Comparison of ENCODE assay signal across 9 mouse cellular contexts in the genomic region with DNA sequence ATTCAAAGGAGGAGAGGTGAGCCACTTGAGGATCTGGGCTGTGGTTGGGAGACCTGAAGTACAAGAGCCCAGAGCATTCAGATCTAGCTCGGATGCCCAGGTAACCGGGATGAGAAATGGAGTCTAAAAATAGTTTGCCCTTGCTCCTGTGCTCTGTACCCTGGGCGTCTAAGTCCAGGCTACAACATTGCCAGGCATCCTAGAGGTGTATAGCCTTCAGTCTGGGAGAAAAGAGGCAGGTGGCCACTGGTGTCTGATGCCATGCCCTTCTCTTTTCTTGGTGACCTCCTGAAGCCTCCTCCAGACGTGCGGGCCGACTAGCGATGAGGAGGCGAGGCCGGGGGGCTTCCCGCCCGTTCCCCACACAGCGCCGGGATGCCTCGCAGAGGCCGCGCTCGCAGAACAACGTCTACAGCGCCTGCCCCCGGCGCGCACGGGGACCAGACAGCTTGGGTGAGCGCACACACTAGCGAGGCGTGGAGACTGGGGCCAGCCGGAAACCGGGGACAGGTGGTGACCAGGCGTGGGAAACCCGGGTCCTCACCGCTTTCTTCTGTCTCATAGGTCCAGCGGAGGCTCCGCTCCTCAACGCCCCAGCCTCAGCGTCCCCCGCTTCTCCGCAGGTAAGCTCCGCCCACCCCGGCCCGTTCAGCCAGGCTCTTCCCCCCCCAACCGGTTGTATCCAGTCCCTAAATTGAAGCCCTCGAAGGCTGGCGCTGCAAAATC. TPM values are rescaled to one million over a fixed set of nuclear protein-coding genes. Genes with fewer than 3 reads are reported as not detected.
DNase-seq lines count a peak whose midpoint lies in the region; ATAC-seq and TF ChIP-seq lines count a peak whose summit lies in the region.
"Had no signal": no experiment of that assay in that cellular context is flagged by ENCODE, and none has a peak within 500 bp of the region (broad histone marks: within the 10 kb centered on the region; RNA-seq: fewer than 3 reads in every experiment).

No protein-coding gene starts in this region.

- no peak for DNase-seq in heart, postnatal 10 days
- DNase-seq in Muller cell, postnatal 12 days (ENCODE audit: inconsistent ontology term) = peak; percentile 46
- peak; percentile 42 for DNase-seq in forebrain, embryonic 10.5 days (ENCODE audit: extremely low spot score, low spot score)
- peak; percentile 29 for DNase-seq in lung, embryonic 14.5 days
- peak; percentile 54 for DNase-seq in retina, embryonic 14.5 days (ENCODE audit: low spot score)
- DNase-seq in layer of hippocampus, adult 9-10 months (ENCODE audit: low spot score) = no peak

- TF ChIP-seq CTCF in lung, embryonic 14.5 days (IDR thresholded peaks at IDR 0.05; ENCODE audit: low read depth) = no peak

- intact Hi-C loops in heart, postnatal 10 days (cut with DNase I) = loop anchor here (2.0 to 10.0 kb wide), 4 partner anchors 175 to 384 kb away; a partner anchor contains a TSS

- no peaks in the 10 kb centered on the region for H3K36me3 ChIP-seq in heart, embryonic 11.5 days (ENCODE audit: control insufficient read depth, insufficient read depth, low read length)
- no peaks in the 10 kb centered on the region for H3K36me3 ChIP-seq in forebrain, embryonic 10.5 days (replicated peaks)
- H3K36me3 ChIP-seq in intestine, embryonic 16.5 days (ENCODE audit: control insufficient read depth, insufficient read depth, low read length) = no peaks in the 10 kb centered on the region
- no peaks in the 10 kb centered on the region for H3K36me3 ChIP-seq in lung, embryonic 14.5 days (ENCODE audit: insufficient read depth)

- peak overlapping the region; percentile 59 for H3K9ac ChIP-seq in heart, embryonic 11.5 days (ENCODE audit: low read depth, low read length)
- peak overlapping the region; percentile 60 for H3K9ac ChIP-seq in intestine, embryonic 16.5 days (ENCODE audit: low read depth, low read length)
- 0 out of 2 replicates have a peak overlapping the region, but pooled peaks have one; percentile 13 for H3K9ac ChIP-seq in lung, embryonic 14.5 days

- no peaks in the 10 kb centered on the region for H3K9me3 ChIP-seq in heart, embryonic 11.5 days (replicated peaks; ENCODE audit: control insufficient read depth, low read length)
- no peaks in the 10 kb centered on the region for H3K9me3 ChIP-seq in forebrain, embryonic 10.5 days
- no peaks in the 10 kb centered on the region for H3K9me3 ChIP-seq in intestine, embryonic 16.5 days (ENCODE audit: control insufficient read depth, low read length)
- H3K9me3 ChIP-seq in lung, embryonic 14.5 days (ENCODE audit: low read depth, low read length) = no peaks in the 10 kb centered on the region

- 0 out of 2 replicates have a peak, but pooled peaks have one; percentile 50 for ATAC-seq in heart, embryonic 11.5 days (replicated peaks; ENCODE audit: insufficient number of reproducible peaks, low FRiP score, low TSS enrichment)
- peak; percentile 72 for ATAC-seq in intestine, embryonic 16.5 days
- peak; percentile 69; the same call in 1 of the 2 replicates for ATAC-seq in lung, embryonic 14.5 days (ENCODE audit: insufficient read depth)

- WGBS in heart, embryonic 11.5 days (ENCODE audit: insufficient replicate concordance) = under 1% methylated on average over 43 of the region's 43 CpGs
- WGBS in forebrain, embryonic 10.5 days = 3% methylated on average over 43 of the region's 43 CpGs
- 3% methylated on average over 43 of the region's 43 CpGs for WGBS in intestine, embryonic 16.5 days
- 3% methylated on average over 43 of the region's 43 CpGs for WGBS in lung, embryonic 14.5 days

- H3K4me3 ChIP-seq in heart, embryonic 11.5 days (ENCODE audit: low read depth, low read length) = peak overlapping the region; percentile 47
- H3K4me3 ChIP-seq in forebrain, embryonic 10.5 days = peak overlapping the region; percentile 60
- H3K4me3 ChIP-seq in intestine, embryonic 16.5 days (ENCODE audit: low read length) = peak overlapping the region; percentile 49
- H3K4me3 ChIP-seq in lung, embryonic 14.5 days (ENCODE audit: low read depth, low read length) = peak overlapping the region; percentile 28

- H3K4me1 ChIP-seq in heart, embryonic 11.5 days (ENCODE audit: control insufficient read depth, insufficient read depth, low read length) = 0 out of 2 replicates have a peak, but pooled peaks cover 2% of the 10 kb centered on the region
- peaks cover 10% of the 10 kb centered on the region for H3K4me1 ChIP-seq in forebrain, embryonic 10.5 days
- H3K4me1 ChIP-seq in intestine, embryonic 16.5 days (ENCODE audit: control insufficient read depth, insufficient read depth, low read length) = 0 out of 2 replicates have a peak, but pooled peaks cover 3% of the 10 kb centered on the region
- H3K4me1 ChIP-seq in lung, embryonic 14.5 days (ENCODE audit: insufficient read depth) = no peaks in the 10 kb centered on the region

- H3K27ac ChIP-seq in heart, embryonic 11.5 days (ENCODE audit: low read depth, low read length) = no peak overlapping the region
- peak overlapping the region; percentile 66 for H3K27ac ChIP-seq in forebrain, embryonic 10.5 days
- H3K27ac ChIP-seq in intestine, embryonic 16.5 days (ENCODE audit: low read length) = no peak overlapping the region
- no peak overlapping the region for H3K27ac ChIP-seq in lung, embryonic 14.5 days (ENCODE audit: low read depth)

- peaks cover 24% of the 10 kb centered on the region for H3K27me3 ChIP-seq in heart, embryonic 11.5 days (ENCODE audit: control insufficient read depth, insufficient read depth, low read length)
- H3K27me3 ChIP-seq in forebrain, embryonic 10.5 days (ENCODE audit: poor library complexity, severe bottlenecking) = peaks cover 38% of the 10 kb centered on the region
- peaks cover 9% of the 10 kb centered on the region; the same call in 1 of the 2 replicates for H3K27me3 ChIP-seq in intestine, embryonic 16.5 days (replicated peaks; ENCODE audit: control insufficient read depth, insufficient read depth, low read length)
- peaks cover 11% of the 10 kb centered on the region; the same call in 1 of the 2 replicates for H3K27me3 ChIP-seq in lung, embryonic 14.5 days (ENCODE audit: insufficient read depth, low read length)

- H3K4me2 ChIP-seq in heart, embryonic 11.5 days = peak overlapping the region; percentile 87
- H3K4me2 ChIP-seq in intestine, embryonic 16.5 days (ENCODE audit: low read depth, low read length) = peak overlapping the region; percentile 83
- peak overlapping the region; percentile 62 for H3K4me2 ChIP-seq in lung, embryonic 14.5 days

RNA-seq across cellular contexts. Expression of a gene that starts 9.2 kb away (rescaled TPM):
- polyA plus RNA-seq in heart, embryonic 11.5 days (2014; fragmentation: Nextera tagmentation; extraction: Ambion mirVana) = not detected in 2 replicates
- total RNA-seq in heart, postnatal 10 days (2021) = not detected
- not detected in 2 replicates for polyA plus RNA-seq in forebrain, embryonic 10.5 days (2016; fragmentation: Nextera tagmentation; extraction: Ambion mirVana)
- polyA plus RNA-seq in intestine, embryonic 16.5 days (2015; fragmentation: Nextera tagmentation; extraction: Ambion mirVana) = not detected in 2 replicates
- not detected in 2 replicates for polyA plus RNA-seq in lung, embryonic 14.5 days (2014; fragmentation: Nextera tagmentation; extraction: Ambion mirVana)
- total RNA-seq: left cerebral cortex, postnatal 36 days had no signal

RNA-seq across cellular contexts. Expression of a gene that starts 12.6 kb away (rescaled TPM):
- 1.6 and 2.2 TPM in 2 replicates for polyA plus RNA-seq in heart, embryonic 11.5 days (2014; fragmentation: Nextera tagmentation; extraction: Ambion mirVana)
- total RNA-seq in heart, postnatal 10 days (2021) = under 1 TPM; 0.47 to 0.86 TPM
- not detected in 2 replicates for polyA plus RNA-seq in forebrain, embryonic 10.5 days (2016; fragmentation: Nextera tagmentation; extraction: Ambion mirVana)
- 3.1 and 4.3 TPM in 2 replicates for polyA plus RNA-seq in intestine, embryonic 16.5 days (2015; fragmentation: Nextera tagmentation; extraction: Ambion mirVana)
- not detected in 2 replicates for polyA plus RNA-seq in lung, embryonic 14.5 days (2014; fragmentation: Nextera tagmentation; extraction: Ambion mirVana)

RNA-seq across cellular contexts. Expression of a gene that starts 33.2 kb away (rescaled TPM):
- polyA plus RNA-seq in heart, embryonic 11.5 days (2014; fragmentation: Nextera tagmentation; extraction: Ambion mirVana) = not detected in 2 replicates
- total RNA-seq in heart, postnatal 10 days (2021) = not detected
- not detected in 2 replicates for polyA plus RNA-seq in forebrain, embryonic 10.5 days (2016; fragmentation: Nextera tagmentation; extraction: Ambion mirVana)
- not detected in 2 replicates for polyA plus RNA-seq in intestine, embryonic 16.5 days (2015; fragmentation: Nextera tagmentation; extraction: Ambion mirVana)
- polyA plus RNA-seq in lung, embryonic 14.5 days (2014; fragmentation: Nextera tagmentation; extraction: Ambion mirVana) = not detected in 2 replicates
- total RNA-seq: left cerebral cortex, postnatal 36 days had no signal

RNA-seq across cellular contexts. Expression of a gene that starts 51.6 kb away (rescaled TPM):
- not detected in 2 replicates for polyA plus RNA-seq in heart, embryonic 11.5 days (2014; fragmentation: Nextera tagmentation; extraction: Ambion mirVana)
- not detected for total RNA-seq in heart, postnatal 10 days (2021)
- polyA plus RNA-seq in forebrain, embryonic 10.5 days (2016; fragmentation: Nextera tagmentation; extraction: Ambion mirVana) = not detected in 2 replicates
- polyA plus RNA-seq in intestine, embryonic 16.5 days (2015; fragmentation: Nextera tagmentation; extraction: Ambion mirVana) = 3.9 and 4.9 TPM in 2 replicates
- polyA plus RNA-seq in lung, embryonic 14.5 days (2014; fragmentation: Nextera tagmentation; extraction: Ambion mirVana) = not detected in 2 replicates
- total RNA-seq: left cerebral cortex, postnatal 36 days had no signal

Comparison
In these comparisons a context has a peak if more than half of its experiments do, and no peak if none do; other contexts are left out.
1. DNase-seq: peak in Muller cell, postnatal 12 days (single experiment), forebrain, embryonic 10.5 days (single experiment), lung, embryonic 14.5 days (single experiment) and retina, embryonic 14.5 days (single experiment); none in heart, postnatal 10 days (0 of 2) and layer of hippocampus, adult 9-10 months (single experiment).
2. Peak in every context shown above with its lines, with median percentiles within 50 percentile points of each other: ATAC-seq, H3K4me2 ChIP-seq, H3K4me3 ChIP-seq and H3K9ac ChIP-seq.